Mouse (Mus musculus) neural tube, embryonic 10.5 days (tissue): ENCODE data around the gene Slit3.

ENCODE experiments used
- DNase-seq: peaks from one replicate; pipeline ENCODE4 v3.0.0-alpha.2; 2017; ENCODE audit warnings: low spot score; ENCODE audit errors: extremely low spot score

Slit3 gene

GRCm38 (mm10) chr11:35273416-35273815 is 152.4 kb downstream of the Slit3 start:
- DNase-seq: no peak

GRCm38 (mm10) chr11:35274036-35274435 is 153.0 kb downstream of the Slit3 start:
- no peak for DNase-seq

GRCm38 (mm10) chr11:35275300-35275699 is 154.3 kb downstream of the Slit3 start:
- no peak for DNase-seq

- no peak for DNase-seq
These were observed 155.0 kb downstream of the Slit3 start for GRCm38 (mm10) chr11:35276001-35276400.

GRCm38 (mm10) chr11:35278128-35278769 is 157.2 kb downstream of the Slit3 start:
- DNase-seq: no peak

- DNase-seq: no peak
These were observed 159.8 kb downstream of the Slit3 start for GRCm38 (mm10) chr11:35280826-35281225.

GRCm38 (mm10) chr11:35282001-35282632 is 161.1 kb downstream of the Slit3 start:
- no peak for DNase-seq

GRCm38 (mm10) chr11:35282825-35283571 is 162.0 kb downstream of the Slit3 start:
- peak; percentile 37 for DNase-seq

- no peak for DNase-seq
These were observed 162.7 kb downstream of the Slit3 start for GRCm38 (mm10) chr11:35283767-35284166.

- DNase-seq: no peak
These were observed 165.8 kb downstream of the Slit3 start for GRCm38 (mm10) chr11:35286578-35287390.

GRCm38 (mm10) chr11:35288056-35288455 is 167.0 kb downstream of the Slit3 start:
- DNase-seq: no peak

- DNase-seq: no peak
These were observed 167.8 kb downstream of the Slit3 start for GRCm38 (mm10) chr11:35288761-35289278.

- no peak for DNase-seq
These were observed 171.3 kb downstream of the Slit3 start for GRCm38 (mm10) chr11:35292228-35292747.

GRCm38 (mm10) chr11:35293197-35293596 is 172.2 kb downstream of the Slit3 start:
- DNase-seq: no peak

GRCm38 (mm10) chr11:35294670-35295069 is 173.6 kb downstream of the Slit3 start:
- DNase-seq: no peak

- DNase-seq: no peak
These were observed 174.3 kb downstream of the Slit3 start for GRCm38 (mm10) chr11:35295162-35295799.

GRCm38 (mm10) chr11:35296803-35297202 is 175.8 kb downstream of the Slit3 start:
- DNase-seq: no peak

GRCm38 (mm10) chr11:35297319-35297718 is 176.3 kb downstream of the Slit3 start:
- no peak for DNase-seq

- no peak for DNase-seq
These were observed 177.5 kb downstream of the Slit3 start for GRCm38 (mm10) chr11:35298526-35298925.

- no peak for DNase-seq
These were observed 178.9 kb downstream of the Slit3 start for GRCm38 (mm10) chr11:35299857-35300375.
